Mouse (Mus musculus): ENCODE measurements at regions not wholly inside any gene's neighbourhood (a gene's known extent, or its start where the extent isn't known, plus 50 kb on each side); places are given as distances from the start of the nearest gene placed in this dataset.

DNA sequence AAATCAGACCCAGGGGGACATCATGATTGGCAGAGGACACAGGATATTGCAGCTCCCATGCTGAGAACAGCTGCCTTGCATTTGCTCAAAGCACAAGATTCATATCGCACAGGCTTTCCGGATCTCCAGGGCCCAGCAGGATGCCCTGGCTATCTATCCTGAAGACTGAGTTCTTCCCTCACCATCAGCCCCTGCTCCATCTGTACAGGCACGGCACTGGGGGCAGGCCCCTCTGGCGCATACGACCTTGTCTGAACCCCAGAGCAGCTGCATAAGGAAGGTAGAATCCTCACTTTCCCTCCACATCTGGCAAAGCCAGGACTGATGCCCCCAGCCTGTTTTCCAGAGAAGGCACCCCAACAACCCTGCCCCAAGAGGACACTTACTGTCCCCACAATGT, 266.8 kb downstream of the Tns1 start:
- no peak for ATAC-seq (ENCODE audit: borderline replicate concordance, extremely low read depth, low FRiP score, low TSS enrichment)
- Histone ChIP-seq H3K9ac (no peak overlapping the region), H3K27me3 (no peaks in the 10 kb centered on the region), H3K36me3 (no peaks in the 10 kb centered on the region), H3K4me1 (peaks cover 4% of the 10 kb centered on the region), H3K9me3 (no peaks in the 10 kb centered on the region), H3K4me3 (no peak overlapping the region), H3K4me2 (no peak overlapping the region), H3K27ac (no peak overlapping the region)
- 82% methylated on average over 5 of the region's 5 CpGs for WGBS

DNA sequence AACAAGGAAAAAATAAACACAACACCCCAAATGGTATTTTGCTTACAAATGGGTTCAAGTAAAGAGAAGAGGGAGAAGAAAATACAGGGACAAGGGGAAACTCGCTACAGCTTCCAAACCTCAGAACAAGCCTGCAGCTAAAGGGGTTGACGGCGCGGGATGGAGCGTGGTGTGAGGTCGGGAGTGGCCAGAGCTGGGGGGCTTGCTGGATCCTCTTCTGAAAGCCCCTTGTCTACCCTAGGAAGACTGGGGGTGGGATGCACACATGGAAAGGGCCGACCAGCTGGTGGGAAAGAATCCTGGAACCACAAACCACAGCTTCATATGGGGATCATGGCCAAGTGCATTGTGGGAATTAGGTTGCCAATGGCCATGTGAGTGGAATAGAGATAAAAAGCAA, 267.4 kb downstream of the Tns1 start:
- H3K27me3 ChIP-seq: no peaks in the 10 kb centered on the region
- 87% methylated on average over 7 of the region's 7 CpGs for WGBS
- ATAC-seq (ENCODE audit: borderline replicate concordance, extremely low read depth, low FRiP score, low TSS enrichment): no peak
- no peaks in the 10 kb centered on the region for H3K36me3 ChIP-seq
- H3K9ac ChIP-seq: no peak overlapping the region
- no peaks in the 10 kb centered on the region for H3K4me1 ChIP-seq
- no peak overlapping the region for H3K4me2 ChIP-seq
- H3K4me3 ChIP-seq: no peak overlapping the region
- H3K9me3 ChIP-seq: no peaks in the 10 kb centered on the region
- no peak overlapping the region for H3K27ac ChIP-seq

DNA sequence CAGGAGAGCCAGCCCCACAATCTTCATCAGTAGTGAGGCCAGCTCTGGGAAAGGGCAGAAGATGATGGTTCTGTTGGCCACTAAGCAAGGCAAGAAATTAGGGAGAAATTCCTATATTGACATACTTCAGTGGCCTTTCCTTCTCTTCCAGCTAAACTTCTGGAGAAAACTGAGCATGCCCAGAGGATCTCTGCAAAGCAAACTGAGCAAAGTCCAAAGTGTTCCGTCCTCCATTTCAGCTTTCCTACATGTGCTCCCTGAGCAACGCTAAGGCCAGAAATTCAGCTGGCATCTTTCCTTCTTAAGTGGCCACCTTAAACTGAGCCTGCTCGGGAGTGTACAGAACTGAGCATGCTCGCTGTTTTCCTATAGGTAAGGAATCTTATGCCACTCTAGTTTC, 268.9 kb downstream of the Tns1 start:
- Histone ChIP-seq H3K4me2 (no peak overlapping the region), H3K4me1 (0 out of 2 replicates have a peak, but pooled peaks cover 2% of the 10 kb centered on the region), H3K36me3 (no peaks in the 10 kb centered on the region), H3K9ac (no peak overlapping the region), H3K27me3 (no peaks in the 10 kb centered on the region), H3K9me3 (no peaks in the 10 kb centered on the region), H3K4me3 (no peak overlapping the region), H3K27ac (no peak overlapping the region)
- ATAC-seq (ENCODE audit: borderline replicate concordance, extremely low read depth, low FRiP score, low TSS enrichment): no peak
- WGBS: 77% methylated on average over 4 of the region's 4 CpGs

DNA sequence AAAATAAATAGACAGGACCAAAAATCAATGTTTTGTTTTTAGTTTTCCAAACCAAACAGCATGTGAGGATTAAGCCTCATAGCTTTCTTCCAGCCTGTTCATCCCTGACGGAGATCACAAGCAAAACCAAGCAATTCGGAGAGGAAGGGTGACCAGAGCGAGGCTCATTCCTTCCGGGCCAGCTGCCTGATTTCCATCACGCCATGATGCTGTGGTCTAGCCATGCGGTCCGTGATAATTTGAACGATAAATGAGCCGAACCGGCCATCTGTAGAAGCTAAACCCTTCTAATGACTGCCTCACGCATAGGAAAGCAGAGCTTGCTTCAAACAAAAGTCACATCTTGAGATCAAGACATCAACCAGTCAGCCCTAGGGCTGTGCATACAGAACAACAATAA, 270.4 kb downstream of the Tns1 start:
- no peak overlapping the region for H3K9ac ChIP-seq
- H3K4me1 ChIP-seq: 0 out of 2 replicates have a peak, but pooled peaks cover 2% of the 10 kb centered on the region
- 63% methylated on average over 11 of the region's 11 CpGs for whole genome bisulfite sequencing
- H3K9me3 ChIP-seq: no peaks in the 10 kb centered on the region
- no peaks in the 10 kb centered on the region for H3K36me3 ChIP-seq
- ATAC-seq (ENCODE audit: borderline replicate concordance, extremely low read depth, low FRiP score, low TSS enrichment): no peak
- no peaks in the 10 kb centered on the region for H3K27me3 ChIP-seq
- H3K4me3 ChIP-seq: no peak overlapping the region
- H3K4me2 ChIP-seq: no peak overlapping the region
- no peak overlapping the region for H3K27ac ChIP-seq

DNA sequence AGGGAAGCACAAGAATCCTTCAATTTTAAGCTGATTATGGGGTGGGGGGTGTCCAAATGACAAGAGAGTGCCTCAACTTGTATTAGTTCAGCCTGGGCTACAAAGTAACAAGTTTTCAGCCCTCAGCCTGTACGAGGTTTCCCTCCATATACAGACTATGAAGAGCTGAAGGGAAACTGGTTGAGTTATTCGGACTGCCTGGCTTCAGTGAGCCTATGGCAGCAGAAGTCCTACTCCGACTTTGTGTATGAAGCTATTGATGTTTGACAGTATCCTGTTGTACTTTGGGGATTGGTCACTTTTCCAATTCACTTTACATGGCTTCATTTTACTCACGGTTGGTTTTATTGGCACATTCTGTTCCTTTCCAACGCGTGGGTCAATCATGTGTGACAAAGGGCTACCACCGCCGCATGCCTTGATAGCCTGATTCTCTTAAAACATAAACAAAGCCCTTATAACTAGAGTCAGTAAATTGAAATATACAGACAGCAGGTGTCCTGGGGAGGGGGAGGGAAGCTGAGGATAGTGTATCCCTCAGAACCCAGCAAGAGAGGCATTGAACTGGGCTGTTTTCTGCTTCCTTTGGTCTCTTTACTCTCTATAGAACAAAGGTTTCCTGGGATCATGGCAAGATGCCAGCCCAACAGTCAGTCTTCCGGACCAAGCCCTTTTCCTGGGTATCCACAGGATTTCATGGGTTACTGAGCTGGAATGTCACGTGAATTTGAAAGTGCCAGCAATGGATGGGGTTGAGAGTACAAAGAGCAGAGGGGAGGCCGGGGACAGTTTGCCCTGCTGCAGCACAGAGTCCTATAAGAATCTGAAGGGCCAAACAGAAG, 273.9 kb downstream of the Tns1 start:
- no peak overlapping the region for H3K9ac ChIP-seq
- no peaks in the 10 kb centered on the region for H3K36me3 ChIP-seq
- ATAC-seq (ENCODE audit: borderline replicate concordance, extremely low read depth, low FRiP score, low TSS enrichment): no peak
- H3K27ac ChIP-seq: no peak overlapping the region
- 71% methylated on average over 11 of the region's 11 CpGs for WGBS
- H3K4me3 ChIP-seq: no peak overlapping the region
- H3K27me3 ChIP-seq: no peaks in the 10 kb centered on the region
- peaks cover 2% of the 10 kb centered on the region; the same call in 1 of the 2 replicates for H3K4me1 ChIP-seq
- no peaks in the 10 kb centered on the region for H3K9me3 ChIP-seq
- H3K4me2 ChIP-seq: no peak overlapping the region

DNA sequence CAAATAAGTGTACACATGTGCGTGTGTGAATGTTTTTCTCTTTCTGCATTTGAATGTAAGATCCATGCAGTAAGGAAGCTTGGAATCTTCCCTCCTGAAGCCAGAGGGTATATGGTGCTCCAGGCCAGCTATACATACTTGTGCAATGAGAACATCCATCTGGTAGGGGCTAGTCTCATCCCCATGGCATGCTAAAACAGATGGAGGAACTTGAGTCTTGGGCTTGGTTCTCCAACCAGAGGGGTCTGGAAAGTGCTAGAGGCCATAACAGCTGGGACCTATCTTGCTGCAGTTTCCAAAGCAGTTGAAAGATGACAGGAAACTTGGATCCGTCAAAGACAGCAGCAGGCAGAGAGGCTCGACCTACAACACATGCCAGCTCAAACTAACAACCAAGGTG, 275.9 kb downstream of the Tns1 start:
- H3K4me1 ChIP-seq: peaks cover 2% of the 10 kb centered on the region; the same call in 1 of the 2 replicates
- WGBS: 40% methylated on average over 3 of the region's 3 CpGs
- peak; percentile 94 for ATAC-seq (ENCODE audit: borderline replicate concordance, extremely low read depth, low FRiP score, low TSS enrichment)

DNA sequence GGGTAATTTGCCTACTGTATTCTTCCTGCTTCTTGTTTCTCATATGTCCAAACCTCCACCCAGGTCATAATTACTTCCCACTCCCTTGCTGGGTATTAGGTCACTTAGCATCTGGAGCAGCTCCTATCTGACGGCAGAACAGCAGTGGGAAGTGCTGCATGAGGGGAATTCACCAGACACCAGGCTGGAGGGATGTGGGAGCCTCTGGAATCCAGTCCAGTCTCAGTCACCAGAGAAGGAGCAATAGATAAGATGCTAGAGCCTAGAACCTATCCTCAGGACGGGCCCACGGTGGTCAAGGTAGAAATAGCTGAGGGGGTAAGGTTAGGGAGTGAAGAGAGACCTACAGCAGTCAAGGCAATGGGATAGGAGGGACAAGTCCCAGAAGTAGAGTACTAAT, 277.1 kb downstream of the Tns1 start:
- H3K4me1 ChIP-seq: peaks cover 2% of the 10 kb centered on the region; the same call in 1 of the 2 replicates
- no peak overlapping the region for H3K4me2 ChIP-seq
- no peak for ATAC-seq (ENCODE audit: borderline replicate concordance, extremely low read depth, low FRiP score, low TSS enrichment)
- H3K9me3 ChIP-seq: no peaks in the 10 kb centered on the region
- no peak overlapping the region for H3K27ac ChIP-seq
- no peak overlapping the region for H3K4me3 ChIP-seq
- 80% methylated on average over 3 of the region's 3 CpGs for WGBS
- H3K27me3 ChIP-seq: no peaks in the 10 kb centered on the region
- no peaks in the 10 kb centered on the region for H3K36me3 ChIP-seq
- H3K9ac ChIP-seq: no peak overlapping the region

More for the DNA sequence above, 275.9 kb downstream of the Tns1 start:
- no peaks in the 10 kb centered on the region for H3K9me3 ChIP-seq
- H3K27ac ChIP-seq: peak overlapping the region; percentile 26; the same call in 1 of the 2 replicates
- H3K36me3 ChIP-seq: no peaks in the 10 kb centered on the region
- H3K9ac ChIP-seq: no peak overlapping the region
- H3K27me3 ChIP-seq: no peaks in the 10 kb centered on the region
- H3K4me2 ChIP-seq: no peak overlapping the region
- no peak overlapping the region for H3K4me3 ChIP-seq

DNA sequence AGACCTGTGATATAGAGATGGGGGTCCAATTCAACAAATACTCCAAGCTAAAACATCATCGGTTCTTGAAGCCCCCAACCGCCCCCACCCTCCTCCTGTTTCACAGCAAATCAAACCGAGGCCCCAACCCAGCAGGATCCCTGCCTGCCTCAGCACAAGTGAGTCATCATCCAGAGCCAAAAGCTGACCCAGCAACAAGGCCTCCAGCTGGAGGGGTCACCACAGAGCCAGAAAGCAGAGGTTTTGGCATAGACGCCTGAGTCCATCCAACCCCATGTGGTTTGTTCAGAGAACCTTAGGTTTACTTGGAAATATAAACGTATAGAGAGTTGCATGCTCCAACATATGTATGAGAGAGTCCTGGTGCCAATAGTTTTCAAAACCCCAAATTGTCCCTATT, 279.1 kb downstream of the Tns1 start:
- Histone ChIP-seq H3K9me3 (no peaks in the 10 kb centered on the region), H3K36me3 (no peaks in the 10 kb centered on the region), H3K4me1 (no peaks in the 10 kb centered on the region; the same call in 1 of the 2 replicates), H3K4me2 (no peak overlapping the region), H3K9ac (no peak overlapping the region), H3K27ac (no peak overlapping the region), H3K27me3 (no peaks in the 10 kb centered on the region), H3K4me3 (no peak overlapping the region)
- no peak for ATAC-seq (ENCODE audit: borderline replicate concordance, extremely low read depth, low FRiP score, low TSS enrichment)
- 66% methylated on average over 5 of the region's 5 CpGs for WGBS

DNA sequence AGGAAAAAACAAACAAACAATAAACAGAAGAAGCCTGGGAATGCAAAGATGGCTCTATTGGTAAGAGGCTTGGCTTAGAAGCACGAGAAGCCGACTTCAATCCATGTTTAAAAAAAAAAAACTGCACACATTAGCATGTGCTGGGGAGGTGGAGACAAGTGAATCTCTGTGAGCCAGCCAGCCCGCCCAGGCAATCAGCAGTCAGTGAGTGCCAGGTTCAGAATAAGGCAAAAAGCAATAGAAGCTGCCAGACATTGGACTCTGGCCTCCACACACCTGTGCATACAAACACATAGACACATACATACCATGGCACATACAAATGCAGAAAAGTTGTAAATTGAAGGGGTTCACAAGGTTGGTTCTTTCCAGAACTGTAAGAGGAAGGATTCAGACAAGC, 279.7 kb downstream of the Tns1 start:
- Histone ChIP-seq H3K4me2 (no peak overlapping the region), H3K36me3 (no peaks in the 10 kb centered on the region), H3K9me3 (no peaks in the 10 kb centered on the region), H3K4me3 (no peak overlapping the region), H3K4me1 (no peaks in the 10 kb centered on the region; the same call in 1 of the 2 replicates), H3K27me3 (no peaks in the 10 kb centered on the region), H3K9ac (no peak overlapping the region), H3K27ac (no peak overlapping the region)
- no peak for ATAC-seq (ENCODE audit: borderline replicate concordance, extremely low read depth, low FRiP score, low TSS enrichment)
- WGBS: 49% methylated on average over 3 of the region's 3 CpGs

DNA sequence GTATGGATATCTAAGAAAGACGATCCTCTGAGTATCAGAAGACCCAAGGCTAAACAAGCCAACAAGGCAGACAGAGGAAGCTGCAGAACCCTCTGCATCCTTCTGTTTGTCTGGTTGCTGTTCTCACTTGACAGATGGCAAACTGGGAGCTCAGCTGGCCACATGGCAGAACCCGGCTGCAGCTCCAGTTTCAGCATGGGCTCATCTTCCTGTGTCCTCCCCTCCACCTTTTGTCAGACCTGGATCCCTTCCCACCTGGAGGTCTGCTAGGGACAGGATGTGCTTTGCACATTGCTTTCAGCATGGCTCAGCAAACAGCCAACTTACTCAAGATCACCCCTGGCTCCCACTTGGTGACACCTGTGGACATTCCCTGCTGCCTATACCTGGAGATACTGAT, 284.9 kb downstream of the Tns1 start:
- 68% methylated on average over 2 of the region's 2 CpGs for WGBS
- H3K36me3 ChIP-seq: no peaks in the 10 kb centered on the region
- ATAC-seq (ENCODE audit: borderline replicate concordance, extremely low read depth, low FRiP score, low TSS enrichment): no peak
- H3K4me3 ChIP-seq: no peak overlapping the region
- H3K27me3 ChIP-seq: no peaks in the 10 kb centered on the region
- no peak overlapping the region for H3K27ac ChIP-seq
- H3K4me1 ChIP-seq: no peaks in the 10 kb centered on the region
- H3K9ac ChIP-seq: no peak overlapping the region
- no peak overlapping the region for H3K4me2 ChIP-seq
- no peaks in the 10 kb centered on the region for H3K9me3 ChIP-seq

DNA sequence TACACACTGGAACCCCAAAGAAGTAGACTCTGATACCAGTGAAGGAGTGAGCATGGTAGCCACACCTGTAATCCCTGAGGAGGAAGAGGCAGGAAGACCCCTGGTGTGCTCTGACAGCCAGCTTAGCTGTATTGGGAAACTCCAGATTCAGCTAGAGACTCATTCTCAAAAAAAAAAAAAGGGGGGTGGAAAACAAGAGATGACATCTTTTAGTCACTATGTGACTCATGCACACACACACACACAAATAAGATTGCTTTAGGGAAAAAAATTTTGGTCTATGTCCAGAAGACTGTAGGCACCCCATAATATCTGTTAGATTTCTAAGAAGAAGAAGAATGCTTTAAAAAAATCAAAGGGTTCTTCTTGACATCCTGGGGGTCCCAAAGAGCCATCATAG, 287.6 kb downstream of the Tns1 start:
- Histone ChIP-seq H3K9ac (no peak overlapping the region), H3K27me3 (no peaks in the 10 kb centered on the region), H3K36me3 (no peaks in the 10 kb centered on the region), H3K4me2 (no peak overlapping the region), H3K4me1 (no peaks in the 10 kb centered on the region), H3K27ac (no peak overlapping the region), H3K9me3 (no peaks in the 10 kb centered on the region), H3K4me3 (no peak overlapping the region)
- ATAC-seq (ENCODE audit: borderline replicate concordance, extremely low read depth, low FRiP score, low TSS enrichment): no peak

DNA sequence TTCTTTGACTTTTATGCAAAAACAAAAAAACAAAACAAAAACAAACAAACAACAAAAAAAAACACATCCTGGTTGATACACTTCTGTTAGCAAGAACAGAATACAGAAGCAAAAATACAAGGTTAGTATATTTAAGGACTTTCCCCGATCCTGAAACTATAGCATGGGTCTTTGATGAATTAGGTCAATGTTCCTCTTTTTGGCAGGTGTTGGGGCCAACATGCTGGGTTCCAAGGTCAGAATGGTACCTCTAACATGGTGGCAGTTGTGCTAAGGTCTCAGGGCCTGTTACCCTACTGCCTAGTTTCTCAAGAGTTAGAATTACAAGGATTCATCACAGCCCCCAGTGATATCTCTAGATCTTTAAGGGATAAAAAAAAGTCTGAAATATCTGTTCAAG, 289.7 kb downstream of the Tns1 start:
- Histone ChIP-seq H3K27me3 (no peaks in the 10 kb centered on the region), H3K36me3 (no peaks in the 10 kb centered on the region), H3K9me3 (no peaks in the 10 kb centered on the region), H3K4me2 (no peak overlapping the region), H3K27ac (no peak overlapping the region), H3K9ac (no peak overlapping the region), H3K4me3 (no peak overlapping the region), H3K4me1 (no peaks in the 10 kb centered on the region)
- no peak for ATAC-seq (ENCODE audit: borderline replicate concordance, extremely low read depth, low FRiP score, low TSS enrichment)
- 84% methylated on average over 1 of the region's 1 CpGs for WGBS
